Mouse (Mus musculus) lung, adult 2 months (tissue): ENCODE data around the gene Hdac5.

ENCODE experiments used
- CTCF ChIP-seq: fragments of 200-500 bp; IDR thresholded peaks from 2 replicates; pipeline ENCODE4 v1.5.1; 2011; ENCODE audit warnings: mild to moderate bottlenecking, low read length, control low read depth; ENCODE audit not compliant: insufficient read depth
- POLR2A ChIP-seq: fragments of 200-500 bp; IDR thresholded peaks from 2 replicates; pipeline ENCODE4 v1.6.1; 2011; ENCODE audit warnings: low read depth, mild to moderate bottlenecking, control low read depth, low read length, borderline replicate concordance; ENCODE audit errors: extremely low read depth

GRCm38 (mm10) chr11:102265816-102266215 lies 35.9 kb upstream of the Hdac5 start:
- TF ChIP-seq CTCF (no peak), POLR2A (no peak)
